Mouse (Mus musculus) frontal cortex, postnatal 36 days (tissue): ENCODE data around the gene Hrh2.

ENCODE experiments used
- DNase-seq, 2 experiments: peaks; one replicate each; pipeline ENCODE4 v3.0.0; 2022; ENCODE audit warnings: low spot score in 2 of 2

Hrh2 gene

GRCm38 (mm10) chr13:54176406-54177020, 15.4 kb upstream of the Hrh2 start:
- DNase-seq: no peak

- DNase-seq: no peak
Measured at GRCm38 (mm10) chr13:54177346-54177745, 14.6 kb upstream of the Hrh2 start.

GRCm38 (mm10) chr13:54178647-54179046, 13.3 kb upstream of the Hrh2 start:
- DNase-seq: no peak

- no peak for DNase-seq
Measured at GRCm38 (mm10) chr13:54179971-54180370, 12.0 kb upstream of the Hrh2 start.

GRCm38 (mm10) chr13:54180461-54180860, 11.5 kb upstream of the Hrh2 start:
- DNase-seq: no peak

GRCm38 (mm10) chr13:54181318-54181717, 10.6 kb upstream of the Hrh2 start:
- DNase-seq: no peak

- DNase-seq: no peak
Measured at GRCm38 (mm10) chr13:54181947-54182346, 10.0 kb upstream of the Hrh2 start.

- DNase-seq: no peak
Measured at GRCm38 (mm10) chr13:54186394-54186793, 5.5 kb upstream of the Hrh2 start.

- DNase-seq: no peak
Measured at GRCm38 (mm10) chr13:54188190-54188706, 3.7 kb upstream of the Hrh2 start.

- no peak for DNase-seq
Measured at GRCm38 (mm10) chr13:54189896-54190295, 2.0 kb upstream of the Hrh2 start.

- no peak for DNase-seq
Measured at GRCm38 (mm10) chr13:54191181-54191580, 748 bp upstream of the Hrh2 start.

GRCm38 (mm10) chr13:54193580-54193979, 1.7 kb downstream of the Hrh2 start:
- DNase-seq: no peak

GRCm38 (mm10) chr13:54199000-54199399, 7.1 kb downstream of the Hrh2 start:
- DNase-seq: no peak

- DNase-seq: peak in 1 of 2 experiments; percentile 52
Measured at GRCm38 (mm10) chr13:54202458-54202857, 10.5 kb downstream of the Hrh2 start.

- DNase-seq: no peak
Measured at GRCm38 (mm10) chr13:54203419-54203818, 11.5 kb downstream of the Hrh2 start.

GRCm38 (mm10) chr13:54205195-54205594, 13.3 kb downstream of the Hrh2 start:
- no peak for DNase-seq

- DNase-seq: no peak
Measured at GRCm38 (mm10) chr13:54206140-54206753, 14.3 kb downstream of the Hrh2 start.

GRCm38 (mm10) chr13:54209476-54210253, 17.7 kb downstream of the Hrh2 start:
- DNase-seq: no peak

GRCm38 (mm10) chr13:54211528-54212488, 19.9 kb downstream of the Hrh2 start:
- no peak for DNase-seq

- no peak for DNase-seq
Measured at GRCm38 (mm10) chr13:54212516-54212915, 20.6 kb downstream of the Hrh2 start.

GRCm38 (mm10) chr13:54215266-54215665, 23.3 kb downstream of the Hrh2 start:
- DNase-seq: no peak
